Mouse (Mus musculus) cerebellum, adult 2 months (tissue): ENCODE measurements around the gene Bag3. TPM values are rescaled to one million over a fixed set of nuclear protein-coding genes. Genes with fewer than 3 reads are reported as not detected.

Experiments
- DNase-seq, 2 experiments: peaks; one replicate each; pipeline ENCODE4 v3.0.0; 2021
- H3K27ac ChIP-seq: fragments of 200-500 bp; 2 replicates; pipeline ENCODE4 v1.5.1; 2012; ENCODE audit warnings: low read length, control low read depth, inconsistent platforms; ENCODE audit not compliant: insufficient read depth
- H3K27me3 ChIP-seq: fragments of 200-500 bp; 2 replicates; pipeline ENCODE4 v1.6.1; 2012; ENCODE audit warnings: inconsistent platforms, mild to moderate bottlenecking, low read length, moderate library complexity; ENCODE audit not compliant: control insufficient read depth, insufficient read depth
- H3K4me1 ChIP-seq: fragments of 200-500 bp; 2 replicates; pipeline ENCODE4 v1.6.1; 2011; ENCODE audit warnings: low read length; ENCODE audit not compliant: control insufficient read depth, insufficient read depth
- H3K4me3 ChIP-seq: fragments of 200-500 bp; replicated peaks from 2 replicates; pipeline ENCODE3; 2011; ENCODE audit warnings: mild to moderate bottlenecking, low read depth, low read length, control low read depth; ENCODE audit not compliant: insufficient read depth
- CTCF ChIP-seq: fragments of 200-500 bp; IDR thresholded peaks from 2 replicates; pipeline ENCODE4 v1.5.1; 2011; ENCODE audit warnings: low read depth, mild to moderate bottlenecking, control low read depth, low read length, moderate library complexity, borderline replicate concordance; ENCODE audit not compliant: insufficient read depth
- POLR2A ChIP-seq: fragments of 200-500 bp; IDR thresholded peaks from 2 replicates; pipeline ENCODE4 v1.6.1; 2011; ENCODE audit warnings: low read length, control low read depth, borderline replicate concordance; ENCODE audit not compliant: insufficient read depth
- WGBS: fragments of 180-500 bp; shearing (Covaris S2); methylation state at CpG from one replicate; pipeline ENCODE4 v1.1.7; 2018; 5-methylcytosine and 5-hydroxymethylcytosine counted together
- polyA plus RNA-seq: library from polyadenylated mRNA; depleted of rRNA; stranded (reverse); fragments of >200 nt; gene quantifications from 2 replicates; pipeline ENCODE4 v1.2.3, GENCODE M21; 2012; rRNA removed

Bag3 gene
- 17.3 and 19.0 TPM in 2 replicates for polyA plus RNA-seq

DNA sequence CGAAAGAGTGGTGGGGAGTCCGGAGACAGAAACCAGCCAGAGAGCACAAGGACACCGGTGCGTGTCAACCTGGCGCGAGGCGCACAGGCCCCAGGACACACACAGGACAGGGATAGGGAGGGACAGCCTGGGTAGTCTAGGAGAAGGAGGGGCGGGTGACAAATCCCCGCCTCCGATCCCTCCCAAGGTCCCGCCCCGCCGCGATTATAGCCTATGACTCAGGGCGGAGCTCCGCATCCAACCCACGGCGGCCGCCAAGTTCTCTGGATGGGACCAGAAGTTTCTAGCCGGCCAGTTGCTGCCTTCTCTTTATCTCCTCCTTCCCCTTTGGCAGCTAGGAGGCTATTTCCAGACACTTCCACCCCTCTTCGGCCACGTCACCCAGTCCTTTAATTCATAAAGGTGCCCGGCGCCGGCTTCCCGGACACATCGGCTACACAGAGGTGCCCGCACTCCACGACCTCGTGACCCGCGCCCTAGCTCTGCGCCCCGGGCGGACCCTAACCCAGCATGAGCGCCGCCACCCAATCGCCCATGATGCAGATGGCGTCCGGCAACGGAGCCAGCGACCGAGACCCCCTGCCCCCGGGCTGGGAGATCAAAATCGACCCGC lies at the start of gene Bag3:
Bag3 (plus strand) TSS at position 268 of the 613 bp plus-strand sequence.
- no peaks in the 10 kb centered on the region for H3K27me3 ChIP-seq
- DNase-seq = peak; percentile 84 to 88
- H3K27ac ChIP-seq = no peak within 1 kb of the TSS; the same call in 1 of the 2 replicates
- 2% methylated on average over 46 of the region's 46 CpGs for WGBS
- no peaks in the 10 kb centered on the region for H3K4me1 ChIP-seq
- no peak for TF ChIP-seq POLR2A
- no peak for TF ChIP-seq CTCF
- H3K4me3 ChIP-seq = peak within 1 kb of the TSS; percentile 54

DNA sequence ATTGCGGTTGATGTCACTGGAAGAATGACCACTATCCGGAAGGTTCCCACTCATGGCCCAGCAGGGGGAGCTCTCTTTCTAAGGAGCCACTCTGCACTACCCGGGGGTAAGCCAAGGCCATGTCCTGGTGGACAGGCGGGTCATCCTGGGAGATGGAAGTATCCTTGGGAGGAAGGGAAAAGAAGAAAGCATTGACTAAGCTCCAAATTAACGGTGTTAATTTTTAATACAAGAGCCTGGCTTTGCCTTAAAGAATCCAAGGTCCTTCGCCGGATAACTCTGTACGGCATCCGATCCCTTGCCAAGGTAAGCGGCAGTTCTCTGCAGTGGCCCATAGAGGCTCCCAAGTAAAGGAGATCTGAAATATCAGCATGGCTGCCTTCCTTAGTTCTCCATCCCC lies 49.1 kb upstream of the Bag3 start:
- TF ChIP-seq POLR2A = no peak
- TF ChIP-seq CTCF = peak; percentile 75
- peak overlapping the region; percentile 39 for H3K4me3 ChIP-seq
- H3K4me1 ChIP-seq = no peaks in the 10 kb centered on the region; the same call in 1 of the 2 replicates
- DNase-seq = peak; percentile 86 to 87
- no peaks in the 10 kb centered on the region for H3K27me3 ChIP-seq
- WGBS = 13% methylated on average over 10 of the region's 10 CpGs
- H3K27ac ChIP-seq = peak overlapping the region; percentile 12; the same call in 1 of the 2 replicates

DNA sequence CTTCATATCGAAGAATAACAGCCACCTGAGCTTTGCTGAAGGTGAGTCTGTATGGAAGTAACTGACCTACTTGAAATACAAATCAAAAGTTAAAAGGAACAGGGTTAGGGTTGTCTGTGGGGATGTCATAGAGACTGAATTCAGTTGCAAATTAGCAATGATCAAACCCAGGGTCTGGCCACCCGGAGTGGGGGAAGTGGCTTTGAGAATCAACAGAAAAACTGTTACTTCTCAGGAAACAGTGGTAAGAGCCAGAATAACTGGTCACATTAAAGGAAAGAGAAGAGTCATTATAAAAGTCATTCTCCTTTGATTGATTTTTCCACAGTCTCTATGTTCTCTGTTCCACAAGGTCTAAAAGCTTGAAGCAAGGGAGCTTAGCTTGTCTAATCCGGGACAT lies 34.4 kb upstream of the Bag3 start:
- H3K27ac ChIP-seq = no peak overlapping the region
- no peaks in the 10 kb centered on the region for H3K27me3 ChIP-seq
- no peak overlapping the region for H3K4me3 ChIP-seq
- 99% methylated on average over 3 of the region's 3 CpGs for WGBS
- H3K4me1 ChIP-seq = no peaks in the 10 kb centered on the region
- DNase-seq = no peak
- TF ChIP-seq CTCF (no peak), POLR2A (no peak)

DNA sequence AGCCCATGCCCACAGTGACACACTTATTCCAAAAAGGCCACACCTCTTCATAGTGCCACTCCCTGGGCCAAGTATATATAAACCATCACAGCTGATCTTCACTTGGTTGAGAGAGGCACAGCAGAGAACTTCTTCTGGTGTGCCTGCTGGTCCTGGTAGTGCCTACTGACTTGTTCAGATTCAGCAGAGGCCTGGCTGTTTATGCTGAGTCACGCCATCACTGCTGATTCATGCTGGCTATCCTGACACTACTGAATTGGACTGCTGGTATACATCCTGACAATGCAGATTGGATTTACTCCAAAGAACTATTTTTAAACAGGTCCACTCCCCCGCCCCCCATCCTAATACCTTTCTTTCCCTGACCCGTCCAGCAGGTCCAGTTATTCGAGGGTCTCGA lies 28.9 kb upstream of the Bag3 start:
- no peak overlapping the region for H3K4me3 ChIP-seq
- 93% methylated on average over 5 of the region's 5 CpGs for WGBS

DNA sequence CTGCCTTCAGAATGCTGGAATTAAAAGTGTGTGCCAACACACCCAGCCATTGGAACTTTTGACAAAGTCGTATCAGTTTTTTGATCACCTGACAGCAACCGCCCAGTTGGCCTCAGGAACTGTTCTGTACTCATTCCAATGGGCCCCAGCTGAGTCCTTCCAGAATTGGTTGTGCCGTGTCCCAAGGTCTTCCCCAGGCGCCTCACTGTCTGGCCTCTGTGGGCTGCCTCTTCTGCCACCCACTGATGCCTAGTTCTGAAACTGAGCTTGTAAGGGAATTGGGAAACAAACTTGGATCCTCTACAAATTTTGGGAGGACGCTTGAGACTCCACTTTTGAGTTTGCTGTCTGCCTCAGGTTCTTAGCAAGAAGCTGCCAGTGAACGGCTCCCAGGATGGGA lies 23.6 kb upstream of the Bag3 start:
- DNase-seq = no peak
- 72% methylated on average over 6 of the region's 6 CpGs for WGBS
- Histone ChIP-seq H3K4me3 (no peak overlapping the region), H3K27ac (no peak overlapping the region), H3K4me1 (no peaks in the 10 kb centered on the region), H3K27me3 (no peaks in the 10 kb centered on the region)
- TF ChIP-seq CTCF (no peak), POLR2A (no peak)

More for the DNA sequence above, 28.9 kb upstream of the Bag3 start:
- TF ChIP-seq POLR2A = no peak
- no peak for TF ChIP-seq CTCF
- H3K4me1 ChIP-seq = no peaks in the 10 kb centered on the region
- H3K27ac ChIP-seq = no peak overlapping the region
- no peak for DNase-seq
- no peaks in the 10 kb centered on the region for H3K27me3 ChIP-seq

DNA sequence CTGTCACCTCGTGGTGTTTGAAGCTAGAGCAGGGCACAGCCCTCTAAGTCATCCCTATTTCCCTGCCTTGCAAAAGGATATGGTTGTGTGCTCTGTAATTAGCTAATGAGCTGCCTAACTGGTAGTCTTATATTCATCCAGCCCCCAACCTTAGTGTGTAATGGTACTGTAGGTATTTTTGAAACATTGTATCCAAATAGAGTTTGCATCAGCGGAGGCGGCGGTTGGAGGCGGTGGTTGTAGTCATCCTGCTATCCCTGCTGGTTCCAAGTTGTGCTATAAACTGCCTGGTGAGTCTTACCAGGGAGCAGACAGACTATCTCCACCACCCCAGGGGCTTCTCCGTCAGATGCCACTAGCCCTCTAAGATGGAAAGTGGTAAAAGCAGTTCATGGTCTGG lies 19.3 kb upstream of the Bag3 start:
- 86% methylated on average over 6 of the region's 6 CpGs for WGBS

DNA sequence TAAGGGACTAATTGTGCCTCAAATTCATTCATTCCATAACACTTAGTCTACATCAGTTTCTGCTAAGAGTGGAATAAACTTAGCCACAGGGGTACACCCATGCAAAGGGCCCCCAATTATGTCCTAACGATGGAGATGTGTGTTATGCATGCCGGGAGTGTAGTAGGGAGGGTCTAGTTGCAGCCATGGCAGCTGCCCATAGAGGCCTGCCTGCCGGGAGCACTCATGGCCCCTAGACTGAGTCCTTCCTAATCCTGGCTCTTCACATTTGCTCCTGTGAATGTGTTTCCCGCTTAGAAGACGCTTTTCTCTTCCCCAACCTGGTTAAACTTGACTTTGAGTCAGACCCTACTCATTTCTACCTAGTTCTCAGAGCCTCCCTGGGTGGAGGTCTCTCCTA lies 11.5 kb upstream of the Bag3 start:
- Histone ChIP-seq H3K27ac (no peak overlapping the region), H3K4me1 (no peaks in the 10 kb centered on the region), H3K4me3 (no peak overlapping the region), H3K27me3 (no peaks in the 10 kb centered on the region)
- no peak for TF ChIP-seq CTCF
- TF ChIP-seq POLR2A = no peak
- WGBS = 89% methylated on average over 5 of the region's 5 CpGs
- DNase-seq = no peak

More for the DNA sequence above, 19.3 kb upstream of the Bag3 start:
- no peaks in the 10 kb centered on the region for H3K27me3 ChIP-seq
- no peak overlapping the region for H3K27ac ChIP-seq
- no peaks in the 10 kb centered on the region for H3K4me1 ChIP-seq
- H3K4me3 ChIP-seq = no peak overlapping the region
- no peak for DNase-seq
- TF ChIP-seq POLR2A (no peak), CTCF (no peak)

DNA sequence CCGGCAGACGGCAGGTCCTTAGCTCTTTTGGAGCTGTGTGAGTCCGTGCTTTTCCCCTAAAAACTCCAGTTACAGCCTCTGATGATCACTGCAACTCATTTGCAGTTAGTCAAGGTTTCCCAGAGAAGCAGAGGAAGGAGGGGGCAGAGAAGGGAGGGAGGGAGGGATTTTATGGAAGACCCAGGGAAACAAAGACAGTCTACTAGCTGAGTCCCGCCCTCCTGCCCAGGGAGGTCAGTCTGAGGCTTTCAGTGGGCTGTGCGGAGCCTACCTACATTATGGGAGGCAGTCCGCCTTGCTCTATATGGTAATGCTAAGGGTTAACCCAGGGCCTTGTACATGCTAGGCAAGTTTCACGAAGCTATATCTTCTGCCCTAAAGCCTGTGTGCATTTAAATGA lies 9.9 kb upstream of the Bag3 start:
- Histone ChIP-seq H3K27ac (no peak overlapping the region), H3K4me3 (no peak overlapping the region), H3K4me1 (no peaks in the 10 kb centered on the region), H3K27me3 (no peaks in the 10 kb centered on the region)
- DNase-seq = no peak
- WGBS = 53% methylated on average over 7 of the region's 7 CpGs
- TF ChIP-seq CTCF (no peak), POLR2A (no peak)

DNA sequence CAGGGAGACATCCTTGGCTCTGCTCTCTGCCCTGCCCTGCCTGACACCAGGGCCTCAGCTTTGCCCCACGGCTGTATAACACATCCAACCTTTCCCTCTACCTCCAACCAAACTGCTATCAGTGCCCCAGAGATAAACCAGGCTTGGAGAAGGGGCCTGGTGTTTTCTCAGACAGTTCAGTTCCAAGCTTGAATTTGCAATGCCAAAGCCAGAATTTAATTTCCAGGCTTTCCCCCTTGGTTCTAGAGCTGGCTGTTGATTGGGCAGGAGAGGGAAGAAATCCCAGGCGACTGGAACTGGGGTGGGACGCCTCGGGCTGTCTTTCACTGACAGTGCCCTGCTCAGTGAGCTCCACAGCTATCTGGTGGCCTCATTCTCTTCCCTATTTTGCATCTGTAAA lies 9.1 kb upstream of the Bag3 start:
- Histone ChIP-seq H3K27me3 (no peaks in the 10 kb centered on the region), H3K27ac (no peak overlapping the region), H3K4me3 (no peak overlapping the region), H3K4me1 (no peaks in the 10 kb centered on the region)
- 72% methylated on average over 4 of the region's 4 CpGs for WGBS
- DNase-seq = no peak
- TF ChIP-seq POLR2A (no peak), CTCF (no peak)
